Mouse (Mus musculus): ENCODE results near the gene Ndc1. TPM values are rescaled to one million over a fixed set of nuclear protein-coding genes. Genes with fewer than 3 reads are reported as not detected.

The Ndc1 gene
- polyA plus RNA-seq, 1 experiment from 2014 or later, result 20.0 TPM

DNA sequence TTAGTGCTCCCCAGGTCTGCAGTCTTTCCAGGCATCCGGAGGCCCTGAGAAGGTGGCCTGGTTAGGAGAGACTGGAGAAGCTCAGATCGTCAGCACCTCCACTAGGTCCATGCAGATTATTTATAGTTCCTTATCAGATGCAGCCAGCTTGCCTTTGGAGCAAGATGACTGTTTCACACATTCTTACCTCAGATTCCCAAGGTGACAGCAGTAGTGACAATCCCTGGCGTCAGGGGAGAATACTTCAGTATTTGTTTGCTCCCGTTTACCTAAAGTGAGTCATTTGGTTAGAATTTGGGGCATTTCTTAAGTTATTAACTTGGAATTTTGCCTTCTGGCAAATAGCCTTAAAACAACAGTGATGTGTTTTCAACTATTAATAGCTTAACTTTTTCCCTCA, 7.1 kb downstream of the Ndc1 start:
- H3K4me3 ChIP-seq, result no peak overlapping the region
- H3K4me1 ChIP-seq, result no peaks in the 10 kb centered on the region
- 93% methylated on average over 4 of the region's 4 CpGs for WGBS
- H3K27me3 ChIP-seq (replicated peaks), result no peaks in the 10 kb centered on the region
- 0 out of 2 replicates have a peak, but pooled peaks cover 10% of the 10 kb centered on the region for H3K36me3 ChIP-seq (replicated peaks)
- no peak overlapping the region for H3K27ac ChIP-seq
- no peak for ATAC-seq (replicated peaks)
- H3K4me2 ChIP-seq, result no peak overlapping the region
- no peak overlapping the region for H3K9ac ChIP-seq
- H3K9me3 ChIP-seq, result no peaks in the 10 kb centered on the region

DNA sequence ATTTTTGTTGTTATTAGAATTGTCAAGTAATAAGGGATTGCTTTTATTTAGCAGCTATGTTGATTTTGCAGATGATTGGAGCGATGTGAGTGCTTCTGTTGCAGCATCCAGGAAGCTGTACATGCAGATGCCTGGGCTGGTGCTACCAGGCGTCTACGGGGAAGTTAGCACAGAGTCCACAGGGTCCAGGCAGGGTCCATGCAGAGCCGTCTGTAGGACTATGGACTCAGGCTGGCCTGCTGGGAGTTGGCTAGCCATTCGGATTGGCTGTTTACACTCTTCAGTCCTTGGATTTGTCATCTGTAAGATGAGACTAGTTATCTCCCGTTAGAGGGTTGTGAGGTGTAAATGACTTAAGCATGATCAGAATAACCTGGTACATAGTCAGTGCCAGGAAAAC, 11.4 kb downstream of the Ndc1 start:
- Histone ChIP-seq H3K4me3 (no peak overlapping the region), H3K36me3 (replicated peaks) (peaks cover 25% of the 10 kb centered on the region), H3K27me3 (replicated peaks) (no peaks in the 10 kb centered on the region), H3K9me3 (no peaks in the 10 kb centered on the region), H3K4me2 (no peak overlapping the region), H3K27ac (no peak overlapping the region), H3K4me1 (no peaks in the 10 kb centered on the region), H3K9ac (no peak overlapping the region)
- 94% methylated on average over 6 of the region's 6 CpGs for WGBS
- ATAC-seq (replicated peaks), result no peak

DNA sequence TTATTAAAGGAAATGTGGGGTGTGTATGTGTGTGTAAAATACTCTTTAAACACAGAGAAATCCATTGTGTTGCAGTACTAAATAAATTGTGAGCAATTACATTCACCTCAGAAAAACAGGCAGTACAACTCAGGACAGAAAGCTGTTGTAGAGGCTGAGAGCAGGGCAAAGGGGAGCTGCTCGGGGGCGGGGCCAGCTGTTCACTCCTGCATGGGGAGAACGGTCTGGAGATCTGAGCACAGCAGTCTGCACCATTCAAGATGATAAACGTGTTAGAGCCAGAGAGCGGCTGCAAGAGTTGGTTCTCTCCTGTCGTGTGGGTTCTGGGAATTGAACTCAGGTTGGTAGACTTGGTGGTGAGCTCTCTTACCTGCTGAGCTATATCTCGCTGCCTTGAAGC, 13.3 kb downstream of the Ndc1 start:
- no peak overlapping the region for H3K4me2 ChIP-seq
- WGBS, result 86% methylated on average over 7 of the region's 7 CpGs
- H3K4me3 ChIP-seq, result no peak overlapping the region
- H3K9me3 ChIP-seq, result no peaks in the 10 kb centered on the region
- H3K27ac ChIP-seq, result no peak overlapping the region
- no peaks in the 10 kb centered on the region for H3K4me1 ChIP-seq
- H3K36me3 ChIP-seq (replicated peaks), result peaks cover 26% of the 10 kb centered on the region
- no peaks in the 10 kb centered on the region for H3K27me3 ChIP-seq (replicated peaks)
- no peak overlapping the region for H3K9ac ChIP-seq
- ATAC-seq (replicated peaks), result no peak

DNA sequence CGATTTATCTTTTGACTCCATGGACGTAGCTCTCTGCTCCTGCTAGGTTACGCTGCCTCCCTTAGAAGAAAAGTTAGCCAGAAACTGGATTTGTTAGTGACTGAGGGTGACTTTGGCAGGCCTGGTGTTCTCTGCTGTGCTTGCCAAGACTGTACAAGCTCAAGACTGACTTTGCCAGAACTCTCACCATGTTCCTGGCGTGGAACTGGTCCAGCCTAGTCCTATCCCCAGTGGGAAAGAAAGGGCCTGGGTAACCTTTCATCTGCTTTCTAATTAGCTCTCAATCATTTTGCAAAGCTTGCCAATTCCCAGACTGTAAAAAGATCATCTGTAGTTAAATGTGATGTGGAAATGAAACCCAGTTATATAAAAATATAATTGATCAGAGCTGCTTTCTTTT, 19.5 kb downstream of the Ndc1 start:
- Histone ChIP-seq H3K4me3 (no peak overlapping the region), H3K27ac (no peak overlapping the region), H3K9ac (no peak overlapping the region), H3K27me3 (replicated peaks) (no peaks in the 10 kb centered on the region), H3K9me3 (no peaks in the 10 kb centered on the region), H3K4me2 (no peak overlapping the region), H3K36me3 (replicated peaks) (peaks cover 42% of the 10 kb centered on the region), H3K4me1 (no peaks in the 10 kb centered on the region)
- 90% methylated on average over 4 of the region's 4 CpGs for WGBS
- no peak for ATAC-seq (replicated peaks)

DNA sequence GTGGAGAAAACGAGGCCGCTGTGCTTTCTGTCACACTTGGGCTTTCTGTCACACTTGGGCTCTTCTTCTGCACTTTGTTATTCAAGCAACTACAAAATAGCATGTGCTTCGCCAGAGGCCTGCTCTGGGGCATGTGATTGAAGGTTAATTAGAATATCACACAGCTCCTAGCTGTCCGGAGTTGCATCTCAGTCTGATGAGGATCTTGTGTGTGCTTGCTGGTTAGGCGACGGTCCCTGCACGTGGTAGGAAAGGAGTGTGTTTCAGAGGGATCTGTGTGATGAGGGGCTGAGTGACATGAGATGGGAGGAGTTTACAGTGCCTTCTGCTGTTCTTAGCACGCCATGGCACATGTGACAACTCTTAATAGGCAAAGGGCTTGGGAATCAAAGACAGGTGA, 19.9 kb downstream of the Ndc1 start:
- Histone ChIP-seq H3K9ac (no peak overlapping the region), H3K27me3 (replicated peaks) (no peaks in the 10 kb centered on the region), H3K9me3 (no peaks in the 10 kb centered on the region), H3K4me1 (no peaks in the 10 kb centered on the region), H3K4me2 (no peak overlapping the region), H3K36me3 (replicated peaks) (peaks cover 41% of the 10 kb centered on the region; the same call in 1 of the 2 replicates), H3K27ac (no peak overlapping the region), H3K4me3 (no peak overlapping the region)
- 84% methylated on average over 8 of the region's 8 CpGs for WGBS
- ATAC-seq (replicated peaks), result no peak

DNA sequence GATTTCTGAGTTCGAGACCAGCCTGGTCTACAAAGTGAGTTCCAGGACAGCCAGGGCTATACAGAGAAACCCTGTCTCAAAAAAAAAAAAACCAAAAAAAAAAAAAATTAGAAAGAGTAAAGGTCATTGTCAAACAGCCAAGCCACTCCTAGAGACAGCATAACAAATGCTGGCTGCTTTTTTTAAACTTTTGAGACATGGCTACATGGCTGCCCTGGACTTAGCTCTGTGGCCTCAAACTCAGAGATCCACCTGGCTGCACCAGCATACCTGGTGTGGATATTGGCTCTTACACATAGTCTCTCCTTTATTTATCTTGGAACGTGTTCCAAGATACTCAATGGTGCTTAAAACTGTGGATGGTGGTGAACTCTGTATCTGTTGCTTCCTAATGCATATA, 20.7 kb downstream of the Ndc1 start:
- no peak for ATAC-seq (replicated peaks)
- H3K36me3 ChIP-seq (replicated peaks), result peaks cover 38% of the 10 kb centered on the region; the same call in 1 of the 2 replicates
- 96% methylated on average over 2 of the region's 2 CpGs for WGBS

DNA sequence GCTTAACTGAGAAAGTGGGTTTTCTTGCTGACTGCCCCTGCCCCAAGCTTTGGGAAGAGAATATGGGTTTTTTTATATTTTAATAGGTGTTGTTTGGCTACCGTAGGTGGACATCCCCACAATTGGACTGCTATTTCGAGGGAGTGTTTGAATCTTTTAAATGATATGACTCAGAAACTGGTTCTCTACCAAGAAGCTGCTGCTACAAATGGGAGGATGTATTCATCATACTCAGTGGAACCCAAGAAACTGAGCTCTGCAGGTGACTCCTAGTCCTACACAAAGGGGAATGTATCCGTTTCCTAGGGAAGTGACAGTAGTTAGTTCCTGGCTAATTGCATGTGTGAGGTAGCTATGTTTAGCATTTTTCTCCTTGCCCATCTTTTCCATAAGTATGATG, 21.8 kb downstream of the Ndc1 start:
- WGBS, result 93% methylated on average over 3 of the region's 3 CpGs
- H3K27me3 ChIP-seq (replicated peaks), result no peaks in the 10 kb centered on the region
- peaks cover 34% of the 10 kb centered on the region; the same call in 1 of the 2 replicates for H3K36me3 ChIP-seq (replicated peaks)
- no peak overlapping the region for H3K4me2 ChIP-seq
- no peaks in the 10 kb centered on the region for H3K4me1 ChIP-seq
- ATAC-seq (replicated peaks), result no peak
- no peaks in the 10 kb centered on the region for H3K9me3 ChIP-seq
- no peak overlapping the region for H3K4me3 ChIP-seq
- no peak overlapping the region for H3K27ac ChIP-seq
- H3K9ac ChIP-seq, result no peak overlapping the region

More for the DNA sequence above, 20.7 kb downstream of the Ndc1 start:
- Histone ChIP-seq H3K4me1 (no peaks in the 10 kb centered on the region), H3K9ac (no peak overlapping the region), H3K4me2 (no peak overlapping the region), H3K4me3 (no peak overlapping the region), H3K27me3 (replicated peaks) (no peaks in the 10 kb centered on the region), H3K27ac (no peak overlapping the region), H3K9me3 (no peaks in the 10 kb centered on the region)

DNA sequence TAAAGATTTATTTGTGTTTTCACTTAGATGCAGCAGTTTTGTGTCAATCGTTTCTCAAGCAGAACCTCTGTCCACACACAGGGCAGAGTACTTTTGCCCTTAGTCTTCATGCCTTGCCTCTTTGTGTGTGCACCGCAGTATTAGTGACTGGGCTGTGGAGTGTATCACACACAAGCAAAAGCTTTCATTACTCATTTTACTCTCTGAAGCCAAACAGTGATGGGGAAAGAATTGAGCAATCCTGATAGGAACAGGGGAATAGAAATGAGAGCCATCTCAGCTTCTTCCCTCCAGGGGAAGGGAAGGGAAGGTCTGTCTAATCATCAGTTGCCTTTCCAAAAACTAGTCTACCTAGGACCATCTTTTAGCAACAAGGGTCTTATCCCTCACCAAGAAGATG, 26.2 kb downstream of the Ndc1 start:
- Histone ChIP-seq H3K4me1 (no peaks in the 10 kb centered on the region), H3K4me3 (no peak overlapping the region), H3K36me3 (replicated peaks) (peaks cover 20% of the 10 kb centered on the region; the same call in 1 of the 2 replicates), H3K27me3 (replicated peaks) (no peaks in the 10 kb centered on the region), H3K9ac (no peak overlapping the region), H3K4me2 (no peak overlapping the region), H3K27ac (no peak overlapping the region), H3K9me3 (no peaks in the 10 kb centered on the region)
- no peak for ATAC-seq (replicated peaks)
- 94% methylated on average over 2 of the region's 2 CpGs for WGBS

DNA sequence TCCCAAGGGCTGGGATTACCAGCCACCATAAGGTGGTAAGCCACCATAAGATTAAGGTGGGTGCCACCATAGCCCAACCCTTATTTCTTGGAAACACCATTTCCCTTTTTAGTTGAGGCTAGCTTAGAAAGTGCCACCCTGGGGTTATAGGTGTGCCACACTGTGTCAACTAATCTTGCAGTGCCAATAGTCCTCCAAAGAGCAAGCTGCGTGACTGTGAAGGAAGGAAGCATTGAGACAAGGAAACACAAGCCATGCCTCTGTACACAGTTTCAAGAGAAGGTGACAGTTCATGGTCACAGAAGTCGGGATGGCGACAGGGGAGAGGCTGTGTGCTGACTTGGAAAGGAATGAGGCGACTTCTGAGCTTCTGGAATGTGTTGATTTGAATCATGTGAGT, 52.6 kb downstream of the Ndc1 start:
- peaks cover 7% of the 10 kb centered on the region for H3K4me1 ChIP-seq
- H3K36me3 ChIP-seq (replicated peaks), result no peaks in the 10 kb centered on the region
- H3K9ac ChIP-seq, result no peak overlapping the region
- H3K4me3 ChIP-seq, result no peak overlapping the region
- no peak overlapping the region for H3K4me2 ChIP-seq
- no peak overlapping the region for H3K27ac ChIP-seq
- no peak for ATAC-seq (replicated peaks)
- no peaks in the 10 kb centered on the region for H3K27me3 ChIP-seq (replicated peaks)
- H3K9me3 ChIP-seq, result no peaks in the 10 kb centered on the region
- WGBS, result 90% methylated on average over 4 of the region's 4 CpGs

DNA sequence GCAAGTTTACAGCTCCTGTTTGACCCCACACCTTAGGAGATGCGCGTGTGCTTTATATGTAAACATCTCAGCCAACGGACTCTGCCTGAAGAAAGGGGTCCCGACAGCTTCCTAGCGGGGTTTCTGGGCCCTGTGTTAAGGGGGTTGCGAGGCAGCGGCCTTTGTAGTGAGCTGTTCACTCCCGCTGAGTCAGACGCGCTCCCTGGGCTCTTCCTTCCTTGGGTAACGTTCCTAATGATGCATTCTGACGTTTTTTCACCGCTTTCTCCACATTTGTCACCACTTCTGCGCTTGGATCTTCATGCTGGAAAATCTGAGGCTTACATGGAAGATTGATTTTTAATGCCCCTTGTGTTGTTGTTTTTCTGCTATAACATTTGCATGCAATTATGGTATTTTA, 54.1 kb downstream of the Ndc1 start:
- 4% methylated on average over 14 of the region's 14 CpGs for WGBS
- no peak overlapping the region for H3K27ac ChIP-seq
- H3K9ac ChIP-seq, result no peak overlapping the region
- peaks cover 7% of the 10 kb centered on the region for H3K4me1 ChIP-seq
- peak overlapping the region; percentile 40 for H3K4me2 ChIP-seq
- no peaks in the 10 kb centered on the region for H3K9me3 ChIP-seq
- no peak for ATAC-seq (replicated peaks)
- no peaks in the 10 kb centered on the region for H3K27me3 ChIP-seq (replicated peaks)
- peak overlapping the region; percentile 11; the same call in 1 of the 2 replicates for H3K4me3 ChIP-seq
- H3K36me3 ChIP-seq (replicated peaks), result no peaks in the 10 kb centered on the region

DNA sequence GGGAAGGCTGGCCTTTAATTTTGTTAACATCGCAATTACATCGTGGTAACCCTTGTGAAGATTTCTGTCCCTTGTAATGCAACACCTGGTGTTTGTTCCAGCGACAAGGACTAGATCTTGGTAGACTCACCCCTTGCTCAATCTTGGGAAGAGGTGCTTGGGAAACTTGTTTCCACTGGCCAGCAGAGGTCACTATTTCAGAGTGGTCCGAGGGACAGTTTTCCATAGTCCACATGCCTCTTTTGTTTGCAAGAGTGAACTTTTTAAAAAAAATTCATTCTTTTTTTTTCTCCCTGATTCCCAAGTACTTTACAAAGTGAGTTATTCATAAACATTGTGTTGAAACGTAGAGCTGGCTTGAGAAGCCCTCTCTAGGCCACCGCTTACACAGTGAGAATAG, 54.6 kb downstream of the Ndc1 start:
- WGBS, result 21% methylated on average over 6 of the region's 6 CpGs
- no peak for ATAC-seq (replicated peaks)
- H3K27ac ChIP-seq, result no peak overlapping the region
- no peaks in the 10 kb centered on the region for H3K9me3 ChIP-seq
- no peaks in the 10 kb centered on the region for H3K36me3 ChIP-seq (replicated peaks)
- H3K4me1 ChIP-seq, result peaks cover 7% of the 10 kb centered on the region
- no peak overlapping the region for H3K4me3 ChIP-seq
- H3K27me3 ChIP-seq (replicated peaks), result no peaks in the 10 kb centered on the region
- H3K4me2 ChIP-seq, result no peak overlapping the region
- H3K9ac ChIP-seq, result no peak overlapping the region

DNA sequence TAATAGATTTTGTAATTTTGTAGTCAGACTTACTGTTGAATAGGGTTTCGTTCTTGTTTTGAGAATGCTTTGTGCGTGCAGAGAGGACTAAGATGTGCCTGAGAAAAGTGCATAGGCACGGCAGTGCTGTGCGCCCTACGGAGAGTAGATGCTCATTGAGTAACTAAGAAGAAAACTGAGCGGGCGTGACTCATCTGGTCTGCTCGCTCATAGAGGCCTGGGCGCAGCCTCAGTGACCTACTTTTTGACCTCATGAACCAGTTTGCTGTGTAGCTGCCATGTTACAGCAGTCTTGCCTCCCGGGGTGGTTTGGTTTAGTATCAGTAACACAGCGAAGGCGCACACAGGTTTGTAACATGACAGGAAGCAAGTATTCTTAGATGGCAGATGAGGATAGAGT, 58.0 kb downstream of the Ndc1 start:
- H3K4me1 ChIP-seq, result peaks cover 7% of the 10 kb centered on the region
- no peak overlapping the region for H3K9ac ChIP-seq
- H3K9me3 ChIP-seq, result no peaks in the 10 kb centered on the region
- no peak overlapping the region for H3K27ac ChIP-seq
- H3K4me2 ChIP-seq, result no peak overlapping the region
- H3K27me3 ChIP-seq (replicated peaks), result no peaks in the 10 kb centered on the region
- WGBS, result 95% methylated on average over 12 of the region's 12 CpGs
- no peak overlapping the region for H3K4me3 ChIP-seq
- no peak for ATAC-seq (replicated peaks)
- no peaks in the 10 kb centered on the region for H3K36me3 ChIP-seq (replicated peaks)

DNA sequence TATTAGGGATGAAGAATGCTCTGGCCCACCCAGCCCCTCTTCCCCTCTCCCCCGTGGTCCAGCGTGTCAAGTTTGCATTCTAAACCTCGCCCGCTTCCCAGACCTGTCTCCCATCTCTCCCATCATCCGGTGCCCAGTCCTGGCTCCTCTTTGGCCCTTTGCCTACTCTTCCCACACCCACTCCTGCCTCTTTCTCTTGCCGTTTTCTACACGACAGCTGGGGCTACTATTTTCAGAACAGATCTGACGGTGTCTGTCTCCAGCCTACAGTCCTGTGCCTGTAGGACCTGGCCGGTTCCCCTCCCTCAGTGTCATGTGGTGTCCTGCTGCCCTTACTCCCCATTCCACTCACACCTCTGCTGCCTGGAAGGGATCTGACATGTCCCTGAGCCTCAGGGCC, 59.0 kb downstream of the Ndc1 start:
- Histone ChIP-seq H3K9ac (no peak overlapping the region), H3K27ac (no peak overlapping the region), H3K27me3 (replicated peaks) (no peaks in the 10 kb centered on the region), H3K4me2 (no peak overlapping the region), H3K36me3 (replicated peaks) (no peaks in the 10 kb centered on the region), H3K9me3 (no peaks in the 10 kb centered on the region), H3K4me1 (peaks cover 4% of the 10 kb centered on the region), H3K4me3 (no peak overlapping the region)
- no peak for ATAC-seq (replicated peaks)
- 83% methylated on average over 9 of the region's 9 CpGs for WGBS

Data from midbrain, embryonic 15.5 days (tissue).